Mouse (Mus musculus) cerebellum, postnatal 10 days (tissue): ENCODE measurements at regions not wholly inside any gene's neighbourhood (a gene's known extent, or its start where the extent isn't known, plus 50 kb on each side); places are given as distances from the start of the nearest gene placed in this dataset.
A peak's percentile ranks its signal among the peaks of the same experiment; 100 is the strongest.

Experiments
- DNase-seq, 2 experiments: peaks; one replicate each; pipeline ENCODE4 v3.0.0; 2021; ENCODE audit warnings: mixed read lengths in 2 of 2

DNA sequence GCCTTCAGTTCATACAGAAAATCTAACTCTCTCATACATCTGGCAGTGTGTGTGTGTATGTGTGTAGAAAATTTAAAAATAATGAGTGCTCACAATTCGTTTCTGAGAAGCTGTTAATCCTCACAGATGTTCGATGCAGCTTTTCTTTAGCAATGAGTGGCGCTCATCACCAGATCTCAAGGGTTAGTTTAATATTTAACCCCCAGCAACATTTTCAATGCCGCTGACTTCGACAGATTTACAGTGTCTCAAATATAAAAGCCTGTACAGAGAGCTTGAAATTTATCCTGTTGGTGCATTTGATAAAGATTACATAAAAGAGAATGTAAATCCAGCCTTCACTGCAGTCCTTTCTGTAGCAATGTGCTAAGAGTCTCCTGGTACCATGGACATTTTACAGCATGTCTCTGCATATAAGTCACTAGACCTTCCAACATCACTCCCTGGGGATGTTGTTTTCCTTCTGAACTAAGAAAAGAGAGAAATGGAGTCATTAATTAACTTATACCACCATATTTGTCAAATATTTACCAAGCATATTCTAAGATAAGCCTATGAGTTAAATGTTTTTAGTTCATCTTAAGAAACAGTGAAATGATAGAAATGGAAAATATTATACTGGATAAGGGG lies 670.8 kb upstream of the Kirrel3 start:
- no peak for DNase-seq

DNA sequence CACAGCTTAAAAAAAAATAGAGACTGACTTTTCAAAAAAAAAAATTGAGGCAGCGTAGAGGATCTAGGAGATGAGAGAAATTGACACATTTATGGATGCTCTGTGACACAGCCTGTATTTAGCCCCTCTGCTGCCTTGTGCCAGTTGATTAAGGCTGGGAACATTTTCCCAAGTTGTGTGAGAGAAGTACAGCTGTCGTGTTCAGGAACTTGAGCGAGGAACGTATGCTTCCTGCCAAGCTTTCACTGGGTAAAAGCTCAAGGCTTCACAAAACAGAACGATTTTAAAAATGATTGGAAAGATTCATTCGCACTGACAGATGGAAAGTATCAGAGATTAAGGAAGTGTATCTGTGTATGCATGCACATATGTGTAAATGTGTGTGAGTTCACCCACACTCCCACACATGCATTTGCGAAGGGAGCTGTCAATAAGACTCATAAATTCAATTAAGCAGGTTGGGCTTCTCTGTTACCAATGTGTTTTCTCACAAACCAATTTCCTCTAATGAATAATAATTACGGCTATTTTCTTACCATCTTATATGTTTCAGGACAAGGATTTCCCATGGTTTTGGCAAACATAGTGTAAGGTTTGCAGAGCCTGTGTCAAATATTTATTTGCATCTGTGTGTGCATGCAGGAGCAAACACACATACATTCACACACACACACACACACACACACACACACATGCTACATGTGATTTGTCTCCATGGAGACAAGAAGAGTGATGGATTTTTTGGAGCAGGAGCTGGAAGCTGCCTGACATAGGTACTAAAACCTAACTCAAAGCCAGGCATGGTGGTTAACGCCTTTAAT lies 662.9 kb upstream of the Kirrel3 start:
- no peak for DNase-seq

DNA sequence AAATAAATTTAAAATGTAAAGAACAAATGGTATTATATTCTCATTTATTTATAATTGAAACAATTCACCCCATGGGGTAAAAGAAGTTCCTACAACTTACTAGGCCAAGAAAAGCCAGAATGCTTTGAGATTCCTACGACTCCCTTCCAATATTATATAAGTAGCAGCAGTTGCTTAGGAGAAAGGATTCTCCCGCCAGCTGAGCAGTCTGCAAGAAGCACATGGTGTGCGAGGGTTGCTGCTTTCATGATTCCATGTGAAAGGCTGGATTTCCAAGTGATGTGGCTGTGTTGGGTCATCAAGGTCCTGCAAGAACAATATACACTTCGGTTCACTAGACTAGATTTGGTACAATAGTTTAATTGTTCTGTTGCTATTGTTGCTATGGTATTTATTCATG lies 659.6 kb upstream of the Kirrel3 start:
- no peak for DNase-seq

DNA sequence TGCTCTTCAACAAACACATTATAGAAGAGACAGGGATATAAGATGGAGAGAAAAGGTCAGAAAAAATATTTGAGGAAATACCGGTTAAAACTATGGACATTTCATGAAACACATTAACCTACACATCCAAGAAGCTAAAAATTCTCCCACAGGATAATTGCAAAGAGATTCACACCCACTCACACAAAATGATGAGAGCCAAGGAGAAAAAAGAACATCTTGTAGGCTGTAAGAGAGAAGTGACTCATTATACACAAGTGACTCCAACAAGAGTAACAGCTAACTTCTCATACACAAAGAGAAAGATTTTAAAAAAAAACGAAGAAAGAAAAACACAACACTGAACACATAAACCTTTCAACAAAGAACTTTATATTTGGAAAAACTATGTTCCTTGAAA lies 658.3 kb upstream of the Kirrel3 start:
- no peak for DNase-seq

DNA sequence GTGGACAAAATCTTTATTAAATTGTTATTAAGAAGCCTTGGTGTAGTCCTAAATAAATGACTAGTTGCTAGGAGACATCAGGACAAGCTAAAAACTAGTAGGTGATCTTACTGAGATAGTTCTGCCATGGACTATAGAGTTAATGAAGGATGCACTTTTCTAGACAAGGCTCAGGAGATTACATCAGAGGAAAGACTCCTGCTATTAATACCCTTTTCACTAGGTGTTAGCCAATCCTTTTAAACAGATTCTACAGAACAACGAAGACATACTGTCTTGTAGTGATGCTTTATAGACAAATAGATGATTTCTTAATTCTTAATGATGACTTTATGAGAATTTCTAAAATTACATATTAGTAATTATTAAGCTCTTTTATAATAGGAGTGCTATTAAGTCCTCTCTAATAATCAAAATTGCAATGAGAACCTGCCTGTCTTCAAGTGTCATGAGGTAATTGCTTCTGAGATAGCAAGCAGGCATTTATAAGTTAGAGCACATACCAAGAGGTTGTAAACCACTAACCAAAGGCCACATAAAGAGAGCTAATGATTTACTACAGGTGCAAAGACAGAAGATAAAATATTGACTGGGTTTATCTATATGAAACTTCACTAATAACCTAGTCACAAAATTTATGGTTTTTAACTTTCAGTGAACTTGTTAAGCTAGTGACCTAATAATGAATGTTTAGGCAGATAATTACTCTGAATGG lies 647.9 kb upstream of the Kirrel3 start:
- no peak for DNase-seq

DNA sequence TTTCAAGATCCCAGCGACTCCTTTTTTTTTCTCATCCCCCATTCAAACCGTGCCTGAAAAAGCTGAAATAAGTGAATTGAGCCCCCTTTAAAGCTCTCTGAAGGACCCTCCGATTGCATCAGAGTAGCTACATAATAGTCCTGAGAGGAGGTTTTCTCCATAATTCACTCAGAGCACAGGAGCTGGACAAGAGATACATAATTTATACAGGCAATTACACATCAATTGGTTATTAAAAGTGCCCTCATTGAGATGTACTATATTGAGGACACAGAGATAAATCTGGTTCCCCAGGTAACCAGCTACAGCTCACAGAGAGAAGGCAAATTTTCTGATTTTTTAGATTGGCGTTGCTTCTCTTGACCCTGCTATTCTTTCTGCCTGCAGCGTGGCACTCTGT lies 636.1 kb upstream of the Kirrel3 start:
- DNase-seq, result no peak

DNA sequence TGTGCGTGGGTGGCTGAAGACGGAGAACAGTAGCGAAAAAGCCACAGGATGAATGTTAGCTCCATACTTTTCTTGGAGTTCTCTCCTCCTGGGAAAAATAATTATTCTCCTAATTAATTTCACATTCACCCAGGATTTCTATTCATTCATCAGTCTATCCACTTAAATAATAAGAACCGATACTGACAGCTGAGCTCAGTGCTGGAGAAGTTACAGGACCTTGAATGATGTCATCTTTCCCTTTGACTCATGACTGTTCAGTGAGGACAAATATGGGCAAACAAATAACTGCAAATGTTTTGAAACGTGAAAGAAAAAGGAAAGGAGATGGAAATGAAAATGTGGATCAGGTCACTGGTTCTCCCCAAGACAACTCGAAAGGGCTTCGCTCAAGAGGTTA lies 635.7 kb upstream of the Kirrel3 start:
- DNase-seq, result no peak

DNA sequence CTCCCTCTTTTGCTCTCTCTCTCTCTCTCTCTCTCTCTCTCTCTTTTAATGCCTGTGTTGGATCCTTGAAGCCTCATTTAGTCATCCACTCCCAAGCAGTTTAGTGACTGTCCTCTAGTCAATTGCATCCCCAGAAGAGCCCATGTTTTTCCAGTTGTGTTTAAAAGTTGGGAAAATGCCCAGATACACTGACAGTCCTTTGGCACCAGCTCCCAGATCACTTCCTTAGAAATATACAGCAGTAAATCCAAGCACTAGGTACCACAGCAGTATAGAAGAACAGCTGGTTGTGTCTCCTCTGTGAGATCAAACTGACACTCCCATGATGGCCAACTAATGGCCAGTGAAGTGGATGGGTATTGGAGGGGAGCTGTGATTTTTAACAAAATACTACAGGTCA lies 634.7 kb upstream of the Kirrel3 start:
- DNase-seq, result no peak

DNA sequence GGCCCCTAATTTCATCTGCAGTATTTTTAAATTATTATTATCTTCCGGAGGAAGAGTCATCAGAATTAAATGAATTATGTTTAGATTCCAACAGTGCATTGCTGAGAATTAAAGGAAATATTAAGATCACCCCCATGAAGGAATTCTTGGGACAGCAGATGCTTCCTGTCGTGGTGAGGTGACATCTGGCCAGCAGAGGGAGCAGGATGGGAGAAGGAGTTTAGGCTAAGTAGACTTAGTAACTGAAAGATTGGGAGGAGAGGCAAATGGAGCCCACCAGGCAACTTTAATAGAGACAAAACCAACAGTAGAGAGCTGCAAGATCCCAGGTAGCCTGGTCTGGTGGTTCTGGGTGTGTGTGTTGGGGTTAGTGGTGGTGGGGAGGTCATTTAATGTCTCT lies 629.5 kb upstream of the Kirrel3 start:
- DNase-seq, result peak; percentile 67

DNA sequence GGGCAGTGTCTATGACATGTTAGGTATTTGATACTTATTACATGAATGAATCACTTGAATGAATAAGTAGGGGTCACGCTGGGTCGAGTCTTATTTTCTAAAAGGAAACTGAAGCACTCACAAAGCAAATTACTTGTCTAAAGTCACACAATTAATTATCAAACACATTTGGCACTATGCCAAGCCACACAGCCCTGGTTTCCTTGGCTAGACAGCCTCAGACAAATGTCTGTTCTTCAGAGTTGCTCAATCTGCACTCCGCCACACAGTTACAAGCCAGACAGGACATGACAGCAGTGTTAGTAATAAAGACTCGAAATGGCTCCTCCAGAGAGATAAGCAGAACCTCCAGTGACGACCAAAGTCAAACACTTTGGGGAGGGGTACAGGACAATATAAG lies 627.2 kb upstream of the Kirrel3 start:
- DNase-seq, result peak in 1 of 2 experiments; percentile 15

DNA sequence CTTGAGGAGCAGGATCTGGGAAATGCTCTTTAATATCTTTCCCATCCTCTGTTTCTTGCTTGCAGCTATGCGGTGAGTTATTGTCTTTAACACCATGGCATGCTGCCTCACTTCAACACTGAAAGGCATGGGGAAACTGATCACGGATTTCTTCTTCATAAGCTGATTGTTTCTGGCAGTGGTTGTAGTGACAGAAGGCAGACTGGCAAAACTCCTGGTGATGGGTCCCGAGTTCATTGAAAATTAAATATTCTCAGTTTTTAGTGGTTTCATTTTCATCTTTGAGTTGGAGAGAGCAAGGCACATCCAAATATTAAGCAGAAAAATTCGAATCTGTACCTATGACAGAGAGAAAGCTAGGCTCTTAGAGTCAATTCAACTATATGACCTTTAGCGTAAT lies 617.0 kb upstream of the Kirrel3 start:
- peak in 1 of 2 experiments; percentile 9 for DNase-seq

DNA sequence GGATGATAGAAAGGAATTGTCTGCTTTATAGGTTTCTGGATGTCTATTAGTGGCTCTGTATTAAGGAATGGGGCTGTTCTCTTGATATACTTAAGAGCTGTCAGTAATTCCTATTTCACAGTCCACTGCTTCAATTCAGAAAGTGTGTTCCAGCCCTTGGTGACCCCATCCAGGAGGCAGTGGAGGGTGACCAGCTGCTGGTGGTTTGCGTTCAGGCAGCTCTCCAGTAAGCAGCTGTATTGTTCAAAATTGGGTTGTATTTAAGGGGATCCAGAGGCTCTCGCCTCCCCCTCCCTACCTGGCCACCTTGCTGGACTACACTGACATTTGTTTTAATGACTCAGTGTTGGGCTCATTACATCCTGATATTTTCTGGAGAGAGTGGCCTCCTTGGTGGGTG lies 598.4 kb upstream of the Kirrel3 start:
- no peak for DNase-seq

DNA sequence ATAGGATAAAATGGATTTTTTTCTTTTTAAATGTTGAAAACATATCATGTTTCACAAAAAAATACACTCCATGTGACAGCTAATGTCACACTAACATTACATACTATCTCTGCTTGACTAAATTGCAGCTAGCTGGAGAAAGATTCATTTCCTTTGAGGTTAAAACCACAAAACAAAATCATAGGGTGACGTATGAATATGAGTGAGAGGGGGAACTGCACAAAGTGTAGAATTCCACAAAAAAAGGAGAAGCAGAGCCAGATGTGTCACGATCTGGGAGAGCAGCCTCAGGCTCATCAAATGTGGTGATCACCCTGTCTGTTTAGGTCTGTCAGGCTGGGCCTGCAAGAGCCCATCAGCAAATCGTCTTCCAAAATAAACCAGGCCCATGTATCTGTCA lies 593.7 kb upstream of the Kirrel3 start:
- no peak for DNase-seq

DNA sequence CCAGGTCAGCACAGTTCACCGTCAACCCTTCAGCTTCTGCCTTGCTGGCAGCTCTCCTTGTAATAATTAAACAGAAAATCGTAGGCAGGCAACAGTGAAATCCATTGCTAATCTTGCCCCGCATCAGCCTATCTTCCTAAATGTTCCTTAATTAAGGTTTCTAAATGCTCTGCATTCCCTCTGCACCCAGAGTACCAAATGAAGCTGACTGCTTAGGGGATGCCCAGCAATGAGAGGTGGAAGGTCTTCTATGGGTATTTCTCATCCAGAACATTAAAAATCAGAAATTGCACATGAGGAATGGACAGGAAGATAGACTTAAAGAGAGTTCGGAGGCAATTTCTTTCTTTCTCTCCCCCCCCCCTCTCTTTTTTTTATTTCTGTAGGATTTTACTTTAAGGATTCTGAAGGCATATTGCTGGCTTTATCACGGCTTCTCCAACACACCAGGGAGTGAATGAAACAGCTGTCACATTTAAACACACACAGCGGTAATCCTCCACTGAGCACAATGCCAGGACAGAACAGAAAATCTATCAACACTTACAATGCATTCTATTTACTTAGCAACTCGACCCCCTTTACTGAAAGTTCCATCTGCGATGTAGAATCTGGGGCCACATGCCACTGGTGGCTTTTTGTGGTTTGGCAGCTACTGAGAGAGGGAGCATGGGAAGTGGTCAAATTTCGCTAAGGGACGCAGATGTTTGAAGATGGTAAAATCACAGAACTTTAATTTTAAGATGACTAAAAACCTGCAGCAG lies 584.2 kb upstream of the Kirrel3 start:
- DNase-seq, result peak; percentile 38 to 46

DNA sequence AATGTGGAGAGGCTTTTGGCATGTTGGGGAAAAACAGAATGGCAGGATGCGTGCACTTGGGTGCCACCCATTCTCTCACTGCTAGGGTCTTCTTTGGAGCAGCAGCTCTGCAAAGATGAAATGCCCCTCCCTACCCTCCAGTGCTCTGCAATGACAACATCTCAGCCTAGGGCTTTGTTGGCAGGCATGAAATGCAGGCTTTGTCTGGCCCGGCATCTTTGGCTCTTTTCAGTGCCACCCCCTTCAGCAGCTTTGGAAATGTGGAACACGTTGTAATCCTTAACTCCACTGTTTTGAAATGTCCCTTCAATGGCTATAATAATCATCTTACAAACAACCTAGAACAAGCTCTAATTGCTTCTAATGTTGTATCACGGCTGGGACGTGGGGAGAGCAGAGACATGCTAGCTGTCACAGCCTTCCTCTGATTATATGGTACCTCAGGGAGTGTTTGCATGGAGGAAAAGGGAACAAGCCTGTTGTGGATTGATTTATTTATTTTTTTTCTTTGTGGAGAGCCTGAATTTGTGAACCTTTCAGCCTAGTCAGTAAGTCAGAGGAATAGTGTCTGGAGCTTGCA lies 581.6 kb upstream of the Kirrel3 start:
- peak; percentile 8 to 17 for DNase-seq

DNA sequence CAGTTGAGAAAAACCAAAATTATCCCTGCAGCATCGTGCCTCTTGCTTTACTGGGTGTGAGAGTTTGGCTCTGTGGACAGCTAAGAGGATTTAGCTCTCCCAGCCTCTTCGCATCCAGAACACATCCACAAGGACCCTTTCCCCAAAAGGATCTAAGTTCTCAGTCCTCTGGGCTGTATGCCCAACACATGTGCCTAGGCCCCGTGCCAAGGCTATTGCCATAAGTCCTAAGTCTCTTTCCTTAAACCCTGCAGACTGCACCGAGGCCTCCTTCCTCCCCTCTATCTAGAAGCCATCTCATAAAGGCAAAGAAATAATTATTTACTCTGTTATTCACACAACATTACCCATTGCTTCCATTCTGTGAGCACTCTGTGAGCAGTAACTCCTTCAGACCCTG lies 570.8 kb upstream of the Kirrel3 start:
- peak in 1 of 2 experiments; percentile 36 for DNase-seq

DNA sequence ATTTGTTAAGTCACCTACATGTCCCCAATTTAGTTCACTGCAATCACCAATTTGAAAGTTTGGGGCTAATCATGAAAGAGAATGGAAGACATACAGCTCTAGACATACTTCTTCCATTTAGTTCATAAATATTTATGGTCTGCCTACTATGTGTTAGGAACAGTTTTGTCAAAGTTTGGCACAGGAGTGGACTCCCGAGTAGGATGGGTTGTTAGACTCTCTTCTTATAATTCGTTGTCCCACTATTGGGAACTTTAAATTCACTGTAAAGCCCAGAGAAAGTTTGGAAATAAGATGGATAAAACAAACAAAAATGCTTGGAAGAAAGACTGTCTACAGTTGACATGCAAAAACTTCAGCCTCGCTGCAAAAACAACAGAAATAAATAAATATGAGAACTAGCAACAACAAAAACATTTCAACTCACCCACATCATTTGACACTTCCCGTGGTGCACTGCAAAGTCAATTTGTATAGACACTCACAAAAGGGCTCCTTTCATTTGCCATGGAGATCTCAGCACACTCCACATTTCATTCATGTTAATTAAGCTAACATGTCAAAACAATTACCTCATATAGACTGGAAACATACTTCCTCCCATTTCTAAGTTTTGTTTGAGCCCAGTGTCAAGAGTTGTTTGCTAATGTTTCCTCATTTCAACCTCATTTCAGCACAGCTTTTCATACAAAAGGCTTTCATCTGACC lies 570.2 kb upstream of the Kirrel3 start:
- no peak for DNase-seq

DNA sequence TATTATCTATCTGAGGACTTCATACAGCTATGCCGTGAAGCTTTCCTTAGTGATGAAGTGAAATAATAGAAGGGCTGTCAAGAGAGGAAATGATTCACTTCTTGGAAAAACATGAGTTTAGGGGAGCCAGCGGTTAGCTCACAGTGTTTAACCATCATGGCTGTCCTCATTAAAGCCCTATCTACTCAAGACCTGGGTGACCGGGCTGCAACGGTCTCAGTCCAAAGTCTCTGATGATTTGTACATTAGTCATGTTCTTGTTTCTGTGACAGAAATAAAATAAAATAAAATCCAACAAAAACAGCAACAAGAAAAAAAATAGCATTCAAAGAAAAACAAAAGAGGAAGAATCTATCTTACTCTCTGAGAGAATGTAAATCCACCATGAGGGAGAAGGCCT lies 555.4 kb upstream of the Kirrel3 start:
- DNase-seq, result no peak

DNA sequence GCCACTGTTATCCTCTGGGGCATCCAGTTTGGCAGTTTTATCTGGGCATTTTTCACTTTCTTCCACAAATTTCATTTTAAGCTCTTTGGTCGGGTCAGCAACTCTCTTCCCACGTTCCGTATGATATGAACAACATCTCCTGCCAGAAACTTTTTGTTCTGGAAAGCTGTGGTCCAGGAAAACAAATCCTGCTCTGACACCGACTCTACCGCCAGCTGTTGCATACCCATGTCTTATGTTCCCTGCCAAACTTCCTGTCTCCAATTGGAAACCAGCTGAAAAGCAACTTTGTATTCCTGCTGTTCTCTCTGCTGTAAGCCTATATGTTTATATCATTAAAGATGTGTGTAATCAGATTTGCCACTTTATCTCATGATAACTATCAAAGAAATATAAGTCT lies 551.6 kb upstream of the Kirrel3 start:
- no peak for DNase-seq

DNA sequence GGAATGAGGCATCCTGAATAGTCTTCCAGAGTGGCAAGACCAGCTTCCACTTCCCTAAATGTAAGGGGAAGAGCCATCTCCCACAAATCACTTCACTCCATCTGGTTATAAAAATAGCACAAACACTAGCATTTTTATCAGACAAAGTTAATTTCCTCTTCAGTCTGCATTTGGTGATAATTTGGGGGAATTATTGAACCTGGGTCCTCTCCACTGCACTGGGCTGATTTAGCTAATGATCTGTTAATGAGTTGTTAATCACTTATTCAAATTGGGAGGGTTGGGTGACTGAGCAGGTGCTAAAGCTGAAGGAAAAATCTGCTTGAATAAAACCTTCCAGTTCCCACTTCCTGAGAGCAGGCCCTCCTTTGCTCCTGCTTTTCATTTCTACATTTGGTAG lies 531.4 kb upstream of the Kirrel3 start:
- no peak for DNase-seq
